Mouse (Mus musculus): ENCODE data around the gene Chd6.

Chd6 gene

GRCm38 (mm10) chr2:160932325-160932724, 176.6 kb downstream of the Chd6 start:
- DNase-seq (ENCODE audit: low spot score): no peak

- DNase-seq (ENCODE audit: low spot score): no peak
Observed at GRCm38 (mm10) chr2:160931378-160931777, 177.5 kb downstream of the Chd6 start.

- no peak for DNase-seq (ENCODE audit: low spot score)
Observed at GRCm38 (mm10) chr2:160925203-160925602, 183.7 kb downstream of the Chd6 start.

GRCm38 (mm10) chr2:160921285-160921684, 187.6 kb downstream of the Chd6 start:
- DNase-seq (ENCODE audit: low spot score): no peak

- DNase-seq (ENCODE audit: low spot score): no peak
Observed at GRCm38 (mm10) chr2:160918930-160919215, 190.0 kb downstream of the Chd6 start.

- no peak for DNase-seq (ENCODE audit: low spot score)
Observed at GRCm38 (mm10) chr2:160918154-160918929, 190.5 kb downstream of the Chd6 start.

GRCm38 (mm10) chr2:160917313-160917712, 191.6 kb downstream of the Chd6 start:
- DNase-seq (ENCODE audit: low spot score): no peak

GRCm38 (mm10) chr2:160916714-160917113, 192.2 kb downstream of the Chd6 start:
- DNase-seq (ENCODE audit: low spot score): no peak

- DNase-seq (ENCODE audit: low spot score): no peak
Observed at GRCm38 (mm10) chr2:160915821-160916610, 192.9 kb downstream of the Chd6 start.

- no peak for DNase-seq (ENCODE audit: low spot score)
Observed at GRCm38 (mm10) chr2:160914656-160915055, 194.2 kb downstream of the Chd6 start.

- no peak for DNase-seq (ENCODE audit: low spot score)
Observed at GRCm38 (mm10) chr2:160912231-160912671, 196.6 kb downstream of the Chd6 start, which contains the start of gene Emilin3. Emilin3 (minus strand) TSS chr2:160912328.

- no peak for DNase-seq (ENCODE audit: low spot score)
Observed at GRCm38 (mm10) chr2:160911558-160912201, 197.2 kb downstream of the Chd6 start.

GRCm38 (mm10) chr2:160910633-160911032, 198.2 kb downstream of the Chd6 start:
- DNase-seq (ENCODE audit: low spot score): no peak

GRCm38 (mm10) chr2:160908607-160909006, 200.3 kb downstream of the Chd6 start:
- no peak for DNase-seq (ENCODE audit: low spot score)

- no peak for DNase-seq (ENCODE audit: low spot score)
Observed at GRCm38 (mm10) chr2:160906101-160906500, 202.8 kb downstream of the Chd6 start.

- no peak for DNase-seq (ENCODE audit: low spot score)
Observed at GRCm38 (mm10) chr2:160905301-160905700, 203.6 kb downstream of the Chd6 start.

- no peak for DNase-seq (ENCODE audit: low spot score)
Observed at GRCm38 (mm10) chr2:160901656-160902412, 207.0 kb downstream of the Chd6 start.

All from ovary, postnatal 14 days (tissue).